Mouse (Mus musculus) MEL (cell line): ENCODE data around the gene Mcm6. TPM values are rescaled to one million over a fixed set of nuclear protein-coding genes. Genes with fewer than 3 reads are reported as not detected.

ENCODE experiments used
- DNase-seq: peaks from one replicate; pipeline ENCODE4 v3.0.0; 2011; ENCODE audit warnings: low read depth, low spot score
- H3K27ac ChIP-seq: 2 replicates; pipeline ENCODE4 v1.5.1; 2012; ENCODE audit warnings: low read depth, mild to moderate bottlenecking, control low read depth, low read length, moderate library complexity; ENCODE audit not compliant: control insufficient read depth
- H3K27me3 ChIP-seq, 2 experiments: fragments of 150-350 bp in 1 of 2; sonication (generic) in 1 of 2; 2 replicates each; pipeline ENCODE4 v1.6.1; 2012; ENCODE audit warnings: low read length in 2 of 2, mild to moderate bottlenecking in 2 of 2, improper control_type of control experiment in 1 of 2, moderate library complexity in 1 of 2; ENCODE audit not compliant: insufficient read depth in 2 of 2, control insufficient read depth in 1 of 2
- H3K36me3 ChIP-seq, 2 experiments: 2 replicates each; pipeline ENCODE4 v1.6.1; 2012 to 2014; ENCODE audit warnings: low read length in 2 of 2, improper control_type of control experiment in 1 of 2, inconsistent platforms in 1 of 2, mild to moderate bottlenecking in 1 of 2; ENCODE audit not compliant: insufficient read depth in 2 of 2, control insufficient read depth in 1 of 2
- H3K4me1 ChIP-seq, 2 experiments: fragments of 150-350 bp in 1 of 2; sonication (generic) in 1 of 2; 2 replicates each; pipeline ENCODE4 v1.6.1; 2012; ENCODE audit warnings: low read length in 2 of 2, improper control_type of control experiment in 1 of 2, mild to moderate bottlenecking in 1 of 2; ENCODE audit not compliant: insufficient read depth in 2 of 2, control insufficient read depth in 1 of 2
- H3K4me3 ChIP-seq, 2 experiments: fragments of 150-350 bp in 1 of 2; sonication (generic) in 1 of 2; 2 replicates each; pipeline ENCODE4 v1.5.1; 2012; ENCODE audit warnings: low read depth in 2 of 2, low read length in 2 of 2, mild to moderate bottlenecking in 2 of 2, moderate library complexity in 2 of 2, control low read depth in 1 of 2, improper control_type of control experiment in 1 of 2; ENCODE audit not compliant: control insufficient read depth in 1 of 2, insufficient read depth in 1 of 2
- H3K79me2 ChIP-seq: 2 replicates; pipeline ENCODE4 v1.6.1; 2012; ENCODE audit warnings: mild to moderate bottlenecking, low read length, moderate library complexity; ENCODE audit not compliant: control insufficient read depth, poor library complexity, insufficient read depth
- H3K9ac ChIP-seq: 2 replicates; pipeline ENCODE4 v1.6.1; 2012; ENCODE audit warnings: low read depth, mild to moderate bottlenecking, control low read depth, low read length, moderate library complexity; ENCODE audit not compliant: control insufficient read depth, poor library complexity, severe bottlenecking
- H3K9me3 ChIP-seq: fragments of 150-350 bp; sonication (generic); replicated peaks from 2 replicates; pipeline ENCODE4 v1.6.1; 2012; ENCODE audit warnings: mild to moderate bottlenecking, low read length, improper control_type of control experiment, moderate library complexity; ENCODE audit not compliant: insufficient read depth
- BHLHE40 ChIP-seq: IDR thresholded peaks from 2 replicates; pipeline ENCODE4 v1.6.1; 2012; ENCODE audit warnings: low read depth, mild to moderate bottlenecking, inconsistent platforms, low read length, improper control_type of control experiment, borderline replicate concordance
- CHD1 ChIP-seq: IDR thresholded peaks from 2 replicates; pipeline ENCODE4 v1.6.1; 2012; ENCODE audit warnings: low read depth, mild to moderate bottlenecking, inconsistent platforms, low read length, improper control_type of control experiment
- CHD2 ChIP-seq: IDR thresholded peaks from 2 replicates; pipeline ENCODE4 v1.6.1; 2011; ENCODE audit warnings: low read length, improper control_type of control experiment
- ELF1 ChIP-seq: IDR thresholded peaks from 2 replicates; pipeline ENCODE4 v1.6.1; 2014; ENCODE audit warnings: low read depth, mild to moderate bottlenecking, inconsistent platforms, low read length, improper control_type of control experiment, moderate library complexity
- EP300 ChIP-seq, 2 experiments: IDR thresholded peaks; 2 replicates each; pipeline ENCODE4 v1.6.1; 2011; ENCODE audit warnings: improper control_type of control experiment in 2 of 2, low read length in 2 of 2, low read depth in 1 of 2, mild to moderate bottlenecking in 1 of 2
- GABPA ChIP-seq: IDR thresholded peaks from 2 replicates; pipeline ENCODE4 v1.6.1; 2012; ENCODE audit warnings: low read depth, mild to moderate bottlenecking, inconsistent platforms, low read length, improper control_type of control experiment, moderate library complexity
- HCFC1 ChIP-seq: IDR thresholded peaks from 2 replicates; pipeline ENCODE4 v1.6.1; 2012; ENCODE audit warnings: low read depth, mild to moderate bottlenecking, inconsistent platforms, low read length, improper control_type of control experiment, moderate library complexity
- JUND ChIP-seq: IDR thresholded peaks from 2 replicates; pipeline ENCODE4 v1.6.1; 2011; ENCODE audit warnings: low read depth, mild to moderate bottlenecking, improper control_type of control experiment, low read length
- KAT2A ChIP-seq: conservative IDR thresholded peaks from 2 replicates; pipeline ENCODE4 v1.6.1; 2012; ENCODE audit warnings: low read depth, low read length, improper control_type of control experiment, inconsistent platforms
- MAX ChIP-seq: IDR thresholded peaks from 2 replicates; pipeline ENCODE4 v1.6.1; 2011; ENCODE audit warnings: low read length, improper control_type of control experiment
- MEF2A ChIP-seq: IDR thresholded peaks from 2 replicates; pipeline ENCODE4 v1.6.1; 2014; ENCODE audit warnings: low read depth, mild to moderate bottlenecking, inconsistent platforms, low read length, improper control_type of control experiment; ENCODE audit not compliant: poor library complexity, insufficient replicate concordance, severe bottlenecking; ENCODE audit errors: extremely low read depth
- MXI1 ChIP-seq: IDR thresholded peaks from 2 replicates; pipeline ENCODE4 v1.6.1; 2011; ENCODE audit warnings: mild to moderate bottlenecking, low read depth, low read length, improper control_type of control experiment
- MYC ChIP-seq: IDR thresholded peaks from 2 replicates; pipeline ENCODE4 v1.6.1; 2011; ENCODE audit warnings: low read depth, mild to moderate bottlenecking, low read length, improper control_type of control experiment, moderate library complexity
- NELFE ChIP-seq: IDR thresholded peaks from 2 replicates; pipeline ENCODE4 v1.6.1; 2011; ENCODE audit warnings: low read depth, low read length, improper control_type of control experiment
- NRF1 ChIP-seq: IDR thresholded peaks from 2 replicates; pipeline ENCODE4 v1.6.1; 2014; ENCODE audit warnings: low read depth, mild to moderate bottlenecking, inconsistent platforms, low read length, improper control_type of control experiment, moderate library complexity; ENCODE audit not compliant: poor library complexity, insufficient read depth, severe bottlenecking
- POLR2AphosphoS5 ChIP-seq: IDR thresholded peaks from 2 replicates; pipeline ENCODE4 v1.6.1; 2012; ENCODE audit warnings: low read depth, borderline replicate concordance, mild to moderate bottlenecking, inconsistent platforms, low read length, moderate library complexity, mixed read lengths
- RCOR1 ChIP-seq: IDR thresholded peaks from 2 replicates; pipeline ENCODE4 v1.6.1; 2012; ENCODE audit warnings: low read depth, mild to moderate bottlenecking, inconsistent platforms, low read length, improper control_type of control experiment
- SIN3A ChIP-seq: IDR thresholded peaks from 2 replicates; pipeline ENCODE4 v1.6.1; 2012; ENCODE audit warnings: low read length, improper control_type of control experiment, inconsistent platforms
- SMC3 ChIP-seq: IDR thresholded peaks from 2 replicates; pipeline ENCODE4 v1.6.1; 2011; ENCODE audit warnings: low read depth, low read length, improper control_type of control experiment
- TAL1 ChIP-seq: IDR thresholded peaks from 2 replicates; pipeline ENCODE4 v1.6.1; 2012; ENCODE audit warnings: mild to moderate bottlenecking, inconsistent platforms, low read length, moderate library complexity, mixed read lengths
- TBP ChIP-seq: IDR thresholded peaks from 2 replicates; pipeline ENCODE4 v1.8.0; 2011; ENCODE audit warnings: low read depth, low read length, improper control_type of control experiment
- ZKSCAN1 ChIP-seq: IDR thresholded peaks from 2 replicates; pipeline ENCODE4 v1.6.1; 2012; ENCODE audit warnings: low read depth, mild to moderate bottlenecking, inconsistent platforms, low read length, improper control_type of control experiment, moderate library complexity
- polyA plus RNA-seq, 2 experiments: library from polyadenylated mRNA; stranded (reverse) in 1 of 2; unstranded in 1 of 2; fragments of >175 nt in 1 of 2; fragments of >200 nt in 1 of 2; gene quantifications; 2 replicates each; pipeline versions ENCODE4 v1.2.1 to v1.2.4; 2012; ENCODE audit warnings: low replicate concordance in 2 of 2, low read depth in 1 of 2; ENCODE audit not compliant: insufficient read length in 2 of 2, insufficient read depth in 1 of 2, missing spikeins in 1 of 2
- total RNA-seq: library from RNA; depleted of rRNA; stranded (reverse); fragments of 300-350 nt; gene quantifications from 2 replicates; pipeline ENCODE4 v1.2.3, GENCODE M21; 2012

Mcm6 gene
- total and polyA plus RNA-seq, 3 experiments, result 218 to 850 (median 234) TPM

DNA sequence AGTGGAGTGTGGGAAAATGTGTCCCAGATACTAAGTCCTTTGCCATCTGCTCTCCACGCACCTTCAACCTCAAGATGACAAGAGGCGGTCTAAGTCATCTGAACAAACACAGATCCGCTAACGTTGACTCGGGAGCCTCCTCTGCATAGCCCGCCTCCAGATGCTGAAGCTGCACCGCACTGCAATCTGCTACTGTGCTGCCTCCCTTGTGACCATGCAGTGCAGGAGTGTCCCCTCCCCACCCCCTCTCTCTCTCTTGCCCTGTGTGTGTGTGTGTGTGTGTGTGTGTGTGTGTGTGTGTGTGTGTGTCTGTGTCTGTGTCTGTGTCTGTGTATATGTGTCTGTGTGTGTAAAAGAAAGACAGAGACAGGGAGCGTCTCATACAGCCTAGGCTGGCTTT, 64.2 kb downstream of the Mcm6 start:
- no peaks in the 10 kb centered on the region for H3K27me3 ChIP-seq
- no peaks in the 10 kb centered on the region for H3K9me3 ChIP-seq
- no peaks in the 10 kb centered on the region for H3K36me3 ChIP-seq
- no peak overlapping the region for H3K9ac ChIP-seq
- H3K4me3 ChIP-seq, result no peak overlapping the region
- no peaks in the 10 kb centered on the region for H3K4me1 ChIP-seq
- no peak overlapping the region for H3K27ac ChIP-seq
- TF ChIP-seq SIN3A (no peak), JUND (no peak), CHD2 (no peak)
- H3K79me2 ChIP-seq, result no peaks in the 10 kb centered on the region
- DNase-seq, result no peak

GRCm38 (mm10) chr1:128293524-128293923, 65.9 kb downstream of the Mcm6 start:
- Histone ChIP-seq H3K79me2 (no peaks in the 10 kb centered on the region), H3K9me3 (no peaks in the 10 kb centered on the region), H3K27ac (no peak overlapping the region), H3K4me1 (no peaks in the 10 kb centered on the region), H3K9ac (no peak overlapping the region), H3K36me3 (no peaks in the 10 kb centered on the region), H3K4me3 (no peak overlapping the region), H3K27me3 (no peaks in the 10 kb centered on the region)
- no peak for DNase-seq
- TF ChIP-seq MYC (no peak), JUND (no peak), CHD1 (no peak), MEF2A (no peak), SMC3 (no peak), MXI1 (no peak), NELFE (no peak), GABPA (no peak)

DNA sequence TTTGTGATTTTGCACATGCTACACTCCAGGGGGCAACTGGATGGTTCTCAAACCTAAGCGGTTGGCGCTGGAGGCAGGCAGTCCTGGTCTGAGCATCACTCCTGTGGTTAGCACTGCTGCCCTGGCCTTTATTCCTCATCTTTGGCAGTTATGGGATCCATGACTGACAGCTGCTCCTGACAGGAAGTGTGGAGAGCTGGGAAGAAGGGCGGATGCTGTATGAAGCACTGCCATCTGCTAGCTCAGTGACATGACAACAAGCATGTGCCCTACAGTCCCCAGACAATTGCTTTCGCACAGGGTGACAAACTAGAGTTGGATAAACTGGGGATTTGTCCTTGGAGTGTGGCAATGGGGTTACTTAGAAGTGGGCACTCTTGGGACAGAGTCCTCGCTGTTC, 69.2 kb downstream of the Mcm6 start:
- Histone ChIP-seq H3K36me3 (no peaks in the 10 kb centered on the region), H3K27me3 (no peaks in the 10 kb centered on the region), H3K4me1 (no peaks in the 10 kb centered on the region), H3K27ac (no peak overlapping the region), H3K79me2 (no peaks in the 10 kb centered on the region), H3K9ac (no peak overlapping the region), H3K9me3 (no peaks in the 10 kb centered on the region), H3K4me3 (no peak overlapping the region)
- TF ChIP-seq POLR2AphosphoS5, result no peak
- no peak for TF ChIP-seq KAT2A
- TF ChIP-seq TAL1, result no peak
- TF ChIP-seq CHD1, result no peak
- no peak for TF ChIP-seq SIN3A
- TF ChIP-seq MAX, result no peak
- no peak for TF ChIP-seq RCOR1
- no peak for TF ChIP-seq NELFE
- no peak for TF ChIP-seq ELF1
- no peak for TF ChIP-seq HCFC1
- no peak for TF ChIP-seq NRF1
- no peak for TF ChIP-seq SMC3
- TF ChIP-seq TBP, result no peak
- no peak for TF ChIP-seq BHLHE40
- no peak for TF ChIP-seq EP300 (IDR thresholded peaks at IDR 0.05; ENCODE audit: low read depth in 1 of 2, low read length in 2 of 2)
- no peak for TF ChIP-seq ZKSCAN1
- no peak for DNase-seq
